Mouse (Mus musculus) kidney, adult 2 months (tissue): ENCODE measurements around the gene Cpt1b.

ENCODE experiments used
- CTCF ChIP-seq: fragments of 200-500 bp; conservative IDR thresholded peaks from 2 replicates; pipeline ENCODE4 v1.5.1; 2011; ENCODE audit warnings: low read depth, mild to moderate bottlenecking, control low read depth, low read length, moderate library complexity, mixed read lengths; ENCODE audit not compliant: insufficient read depth, insufficient read length
- POLR2A ChIP-seq: fragments of 200-500 bp; IDR thresholded peaks from one replicate; pipeline ENCODE4 v1.6.1; 2011; ENCODE audit warnings: low read depth, low read length, control low read depth

DNA sequence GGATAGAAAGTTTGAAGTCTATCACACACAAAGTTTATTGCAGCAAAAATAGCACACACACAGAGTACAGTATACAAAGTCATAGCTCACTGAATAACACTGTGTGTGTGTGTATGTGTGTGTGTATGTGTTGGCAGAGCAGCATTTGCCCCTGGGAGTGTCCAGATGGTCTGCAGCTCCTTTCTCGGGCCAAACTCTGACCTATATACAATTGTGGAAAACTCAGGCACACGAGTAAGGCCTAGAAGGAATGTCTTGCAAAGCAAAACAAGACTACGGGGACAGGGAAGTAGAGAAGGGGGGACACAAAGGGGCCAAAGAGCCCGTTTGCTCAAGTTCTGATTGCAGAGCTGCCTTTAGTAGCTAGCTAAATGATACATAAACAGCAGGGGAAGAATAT is 7.3 kb upstream of the Cpt1b start:
- TF ChIP-seq CTCF, result no peak
- TF ChIP-seq POLR2A, result no peak
